Mouse (Mus musculus) erythroblast, adult 5-6 weeks (primary cell): ENCODE results near the gene Oas1d. TPM values are rescaled to one million over a fixed set of nuclear protein-coding genes. Genes with fewer than 3 reads are reported as not detected.
"Not testable (repeated sequence)": the region's sequence is repeated elsewhere in the genome, so short reads cannot be mapped to it uniquely, and the experiment has no call there.

Experiments
- ATAC-seq: replicated peaks from 2 replicates; pipeline ENCODE4 v1.8.0; 2016; ENCODE audit warnings: moderate number of reproducible peaks, mild to moderate bottlenecking, moderate TSS enrichment, inconsistent platforms; ENCODE audit not compliant: poor library complexity, low FRiP score, severe bottlenecking
- total RNA-seq, 2 experiments: library from RNA; stranded (forward) in 1 of 2; stranded (reverse) in 1 of 2; fragments of 150-400 nt in 1 of 2; fragments of 200-764, 138-1000 nt in 1 of 2; gene quantifications; 2 replicates each; pipeline versions ENCODE4 v1.2.3 to v1.2.4; 2015 to 2017; ENCODE audit warnings: low replicate concordance in 2 of 2

Gene Oas1d
- total RNA-seq (2015; ENCODE audit: low replicate concordance) (not detected in 2 replicates), total RNA-seq (2017; ENCODE audit: low replicate concordance) (not detected in 2 replicates)

- ATAC-seq: not testable (repeated sequence)
These were observed at the start of gene Oas1d for GRCm38 (mm10) chr5:120914204-120914603. TSS of gene Oas1d (plus strand) at chr5:120914536.

DNA sequence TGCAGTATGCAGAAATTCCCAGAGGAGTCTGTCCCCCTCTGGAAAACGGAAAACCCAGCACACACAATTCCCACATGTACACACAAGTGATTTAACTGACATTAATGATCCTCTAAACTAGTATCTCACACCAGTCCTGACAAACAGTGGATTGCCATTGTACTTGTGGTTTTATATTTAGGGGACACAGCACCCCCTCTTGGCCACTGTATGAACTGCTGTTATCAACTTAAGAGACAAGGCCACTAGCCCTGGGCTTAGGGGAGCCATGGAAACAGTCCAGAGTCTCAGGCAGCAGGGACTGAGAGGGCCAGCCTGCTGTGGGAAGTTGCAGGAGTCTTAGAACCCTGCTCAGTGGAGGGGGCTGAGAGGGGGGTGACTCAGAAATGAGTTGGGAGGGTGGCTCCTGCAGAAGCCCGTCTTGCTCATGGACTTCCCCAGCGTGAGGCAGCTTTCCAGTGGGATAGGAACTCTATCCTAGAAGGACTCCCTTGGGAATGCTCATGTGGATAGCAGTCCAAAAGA is 48.9 kb upstream of the Oas1d start:
- peak; percentile 61 for ATAC-seq

DNA sequence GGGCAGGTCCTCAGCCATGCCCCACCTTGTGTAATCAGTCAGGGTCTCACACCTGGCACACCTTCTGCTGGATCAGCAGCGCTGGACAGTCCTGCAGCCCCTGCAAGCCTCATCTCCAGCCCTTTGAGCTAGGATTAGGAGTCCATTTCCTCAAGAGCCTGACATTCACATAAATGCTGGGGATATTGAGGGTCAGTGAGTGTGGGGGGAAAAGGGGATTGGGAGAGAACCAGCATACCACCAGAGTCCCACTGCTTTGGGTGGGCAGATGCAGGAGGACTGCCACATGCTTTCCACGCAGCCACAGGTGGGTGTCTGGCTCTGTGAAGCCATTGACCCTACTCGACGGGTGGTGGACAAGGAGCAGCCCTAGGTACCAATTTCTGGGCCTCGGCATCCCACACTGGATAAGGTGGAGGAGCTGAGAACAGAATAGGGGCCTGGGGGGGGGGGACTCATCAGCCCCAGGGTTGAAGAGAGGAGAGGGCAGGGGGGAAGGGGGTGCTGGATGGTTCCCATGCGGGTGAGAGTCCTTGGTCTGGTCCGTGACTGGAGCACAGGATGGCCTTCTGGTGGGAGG is 44.8 kb upstream of the Oas1d start:
- no peak for ATAC-seq

DNA sequence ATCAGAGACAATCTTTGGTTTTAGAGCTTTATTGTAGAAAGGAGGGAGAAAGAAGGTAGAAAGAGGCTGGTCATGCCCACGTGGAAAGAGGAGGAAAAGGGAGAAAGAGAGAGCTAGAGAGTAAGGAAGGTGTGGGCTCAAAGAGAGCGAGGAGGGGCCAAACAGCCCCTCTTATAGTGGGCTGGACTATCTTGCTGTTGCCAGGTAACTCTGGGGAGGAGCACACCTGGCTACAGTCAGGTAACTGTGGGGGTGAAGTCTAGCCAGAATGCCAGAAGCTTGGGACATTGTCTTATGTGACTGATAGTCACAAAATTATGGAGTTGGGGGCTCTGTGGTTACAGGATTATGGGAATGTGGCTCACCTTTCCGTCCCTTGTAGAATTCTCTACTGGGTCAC is 44.3 kb upstream of the Oas1d start:
- no peak for ATAC-seq

- no peak for ATAC-seq
These were observed 43.6 kb upstream of the Oas1d start for GRCm38 (mm10) chr5:120870782-120871181.

DNA sequence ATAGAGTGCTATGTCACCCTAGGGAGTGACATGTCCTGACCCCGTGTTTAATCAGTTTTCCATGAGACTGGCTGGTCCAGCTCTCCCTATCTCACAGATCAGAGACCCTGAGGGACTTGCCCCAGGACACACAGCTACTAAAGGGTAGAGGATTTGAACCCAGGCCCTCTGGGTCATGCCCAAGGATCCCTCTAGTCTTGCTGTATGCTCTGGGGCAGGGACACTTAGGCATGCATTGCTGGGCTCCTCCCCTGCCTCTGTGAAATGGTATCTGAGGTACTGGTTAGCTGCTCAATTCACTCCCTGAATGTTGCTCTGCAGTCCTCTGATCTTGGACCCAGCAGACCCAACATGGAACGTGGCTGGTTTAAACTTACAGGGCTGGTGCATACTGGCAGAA is 42.9 kb upstream of the Oas1d start:
- no peak for ATAC-seq

- ATAC-seq: not testable (repeated sequence)
These were observed 37.5 kb upstream of the Oas1d start for GRCm38 (mm10) chr5:120876839-120877238.

- not testable (repeated sequence) for ATAC-seq
These were observed 36.9 kb upstream of the Oas1d start for GRCm38 (mm10) chr5:120877407-120877806.

- not testable (repeated sequence) for ATAC-seq
These were observed 35.5 kb upstream of the Oas1d start for GRCm38 (mm10) chr5:120878803-120879202.

GRCm38 (mm10) chr5:120881681-120882080 is 32.7 kb upstream of the Oas1d start:
- not testable (repeated sequence) for ATAC-seq

GRCm38 (mm10) chr5:120887413-120887812 is 26.9 kb upstream of the Oas1d start, which contains the start of gene Oas1g:
TSS of gene Oas1g (minus strand) at chr5:120887613.
- peak; percentile 38; the same call in 1 of the 2 replicates for ATAC-seq

DNA sequence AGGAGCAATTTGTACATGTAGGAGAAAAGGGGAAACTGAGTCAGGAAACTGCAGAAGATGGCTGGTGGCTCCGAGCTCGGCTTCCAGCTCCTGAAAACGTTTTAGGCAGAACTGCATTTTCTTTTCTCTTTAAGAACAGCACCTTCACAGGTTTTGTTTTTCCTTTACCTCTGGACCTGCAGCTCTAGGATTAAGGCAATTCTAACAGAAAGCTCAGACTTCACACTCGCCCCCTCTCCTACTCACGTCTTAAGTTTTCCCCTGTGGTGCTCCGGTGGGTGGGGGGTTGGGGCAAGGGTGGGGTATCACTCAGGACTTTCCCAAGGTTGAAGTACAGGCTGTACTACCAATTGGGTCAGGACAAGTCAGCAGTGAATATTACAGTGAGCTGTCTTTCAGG is 26.5 kb upstream of the Oas1d start:
- no peak for ATAC-seq

GRCm38 (mm10) chr5:120888294-120888815 is 26.0 kb upstream of the Oas1d start:
- ATAC-seq: not testable (repeated sequence)

- no peak for ATAC-seq
These were observed 24.3 kb upstream of the Oas1d start for GRCm38 (mm10) chr5:120890026-120890425.

DNA sequence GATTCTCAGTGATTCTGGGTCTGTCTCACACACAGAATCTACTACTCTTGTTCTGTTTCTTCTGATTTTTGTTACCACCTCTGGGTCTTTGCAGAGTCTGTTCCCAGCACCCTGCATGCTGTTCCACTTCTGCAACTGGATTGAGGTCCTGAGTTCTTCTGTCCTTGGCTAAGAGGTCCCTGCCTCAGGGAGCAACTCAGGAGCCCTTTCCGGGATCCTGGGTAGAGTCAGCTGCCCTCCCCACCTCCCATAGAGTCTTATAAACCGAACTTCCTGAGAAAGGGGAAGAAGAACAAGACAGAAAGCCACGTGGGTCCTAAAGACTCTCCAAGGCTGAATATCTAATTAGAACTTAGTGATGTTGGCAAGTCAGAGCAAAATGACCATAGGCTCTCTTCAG is 23.3 kb upstream of the Oas1d start:
- ATAC-seq: no peak

DNA sequence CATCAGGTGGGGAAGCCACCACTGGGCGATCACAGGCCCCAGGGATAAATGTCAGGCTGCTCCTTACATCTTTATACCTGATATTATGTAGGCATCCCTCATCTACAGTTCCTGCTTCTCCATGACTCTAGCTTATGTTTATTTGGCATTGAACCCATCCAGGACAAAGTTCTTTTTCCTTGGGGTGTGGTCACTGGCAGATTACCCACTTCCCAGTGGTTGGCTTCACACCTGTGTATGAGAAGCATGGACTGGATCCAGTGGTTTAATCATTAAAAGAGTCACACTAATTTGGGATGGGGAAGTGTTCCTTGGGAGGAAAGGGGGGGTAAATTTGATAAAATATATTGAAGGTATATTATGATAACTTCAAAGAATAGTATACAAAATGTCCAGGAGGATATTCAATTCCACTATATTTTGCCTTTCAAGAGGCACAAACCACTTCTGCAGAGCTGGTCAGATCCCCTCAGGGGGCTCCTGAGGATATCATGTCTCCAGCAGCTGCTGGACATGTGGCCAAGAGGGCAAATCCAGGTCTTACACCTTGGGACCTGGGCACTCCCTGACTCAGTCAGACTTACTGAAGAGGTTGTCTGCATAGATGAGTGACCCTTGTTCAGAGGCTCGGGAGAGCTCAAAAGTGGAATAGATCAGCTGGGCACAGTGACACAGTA is 22.6 kb upstream of the Oas1d start:
- ATAC-seq: not testable (repeated sequence)

- ATAC-seq: no peak
These were observed 22.1 kb upstream of the Oas1d start for GRCm38 (mm10) chr5:120892243-120892660.

GRCm38 (mm10) chr5:120893866-120894265 is 20.5 kb upstream of the Oas1d start:
- not testable (repeated sequence) for ATAC-seq

DNA sequence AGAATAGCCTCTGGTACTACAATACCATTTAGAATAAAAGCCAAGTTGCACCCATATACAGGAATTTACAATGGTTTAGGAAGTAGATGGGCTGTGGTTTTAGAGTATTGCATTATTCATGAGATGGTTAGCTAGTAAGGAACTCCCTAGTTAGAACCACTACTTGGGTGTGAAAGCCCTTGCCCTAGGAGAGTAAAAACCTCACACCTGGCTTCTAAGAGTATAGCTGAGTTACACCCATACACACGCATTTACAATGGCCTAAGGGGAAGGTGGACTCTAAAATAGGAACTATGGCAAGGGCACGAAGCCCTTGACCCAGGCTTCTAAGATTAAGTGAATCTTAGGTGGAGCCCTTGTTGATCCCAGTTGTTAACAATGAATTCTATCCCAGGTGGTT is 19.6 kb upstream of the Oas1d start:
- ATAC-seq: not testable (repeated sequence)

GRCm38 (mm10) chr5:120895231-120895900 is 19.0 kb upstream of the Oas1d start:
- no peak for ATAC-seq
